In the genomic region with DNA sequence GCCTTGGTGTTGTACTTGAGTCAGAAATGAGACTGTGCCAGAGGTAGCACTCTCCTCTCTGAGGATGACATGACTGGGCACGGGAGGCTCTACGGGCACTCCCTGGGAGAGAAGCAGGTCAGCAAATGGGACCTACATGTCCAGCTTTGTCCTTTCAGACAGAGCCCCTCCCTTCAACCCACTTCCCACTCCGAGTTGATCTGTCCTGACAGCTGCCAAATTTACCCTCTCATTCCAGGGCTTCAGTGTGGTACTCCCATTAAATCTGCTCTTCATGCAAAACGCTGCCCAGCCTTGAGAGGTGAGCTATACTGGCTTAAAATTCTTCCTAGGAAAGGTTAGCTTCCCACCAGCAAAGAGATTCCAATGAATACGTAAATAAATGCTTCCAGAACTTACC, we compare ENCODE assay signal across 17 mouse cellular contexts.
"Had no signal": no experiment of that assay in that cellular context is flagged by ENCODE, and none has a peak within 500 bp of the region (broad histone marks: within the 10 kb centered on the region; RNA-seq: fewer than 3 reads in every experiment).

No protein-coding gene starts in this region.

- ATAC-seq: liver, postnatal 0 days; midbrain, embryonic 15.5 days had no signal

- H3K4me2 ChIP-seq: liver, embryonic 15.5 days; lung, embryonic 15.5 days; midbrain, embryonic 12.5 days; midbrain, embryonic 15.5 days; neural tube, embryonic 13.5 days; stomach, embryonic 15.5 days had no signal

- H3K27ac ChIP-seq: liver, embryonic 15.5 days; lung, embryonic 15.5 days; macrophage; midbrain, embryonic 12.5 days; midbrain, embryonic 15.5 days; neural tube, embryonic 13.5 days; stomach, embryonic 15.5 days; stomach, postnatal 0 days had no signal

- DNase-seq: liver, postnatal 0 days; lung, adult 2 months; lung, postnatal 14 days; lung, postnatal 36 days; right cerebral cortex, postnatal 14 days; thymus, adult 2 months; thymus, postnatal 25 days; thymus, postnatal 4 days had no signal

- H3K36me3 ChIP-seq: liver, embryonic 15.5 days; lung, embryonic 15.5 days; midbrain, embryonic 12.5 days; midbrain, embryonic 15.5 days; neural tube, embryonic 13.5 days; stomach, embryonic 15.5 days had no signal

- H3K9me3 ChIP-seq: liver, embryonic 15.5 days; lung, embryonic 15.5 days; megakaryocyte, embryonic 14.5 days; midbrain, embryonic 12.5 days; midbrain, embryonic 15.5 days; neural tube, embryonic 13.5 days; stomach, embryonic 15.5 days had no signal

- H3K9ac ChIP-seq: liver, embryonic 15.5 days; liver, postnatal 0 days; lung, embryonic 15.5 days; midbrain, embryonic 12.5 days; midbrain, embryonic 15.5 days; neural tube, embryonic 13.5 days; stomach, embryonic 15.5 days had no signal

- H3K4me1 ChIP-seq: liver, embryonic 15.5 days; midbrain, embryonic 12.5 days had no signal

- H3K4me3 ChIP-seq: liver, embryonic 15.5 days; lung, embryonic 15.5 days; megakaryocyte, embryonic 14.5 days; midbrain, embryonic 12.5 days; midbrain, embryonic 15.5 days; neural tube, embryonic 13.5 days; stomach, embryonic 15.5 days had no signal

- H3K27me3 ChIP-seq: liver, embryonic 15.5 days; lung, embryonic 15.5 days; midbrain, embryonic 15.5 days; stomach, embryonic 15.5 days had no signal
